Mouse (Mus musculus) kidney, postnatal 0 days (tissue): ENCODE data around the gene Il5. TPM values are rescaled to one million over a fixed set of nuclear protein-coding genes. Genes with fewer than 3 reads are reported as not detected.
A peak's percentile ranks its signal among the peaks of the same experiment; 100 is the strongest.

Source experiments
- ATAC-seq: fragments of 200-750 bp; cut with Nextera tagmentation; replicated peaks from 2 replicates; pipeline ENCODE4 v1.8.0; 2017; ENCODE audit warnings: low read depth, moderate number of reproducible peaks, moderate TSS enrichment, moderate library complexity; ENCODE audit not compliant: low FRiP score
- DNase-seq: peaks from one replicate; pipeline ENCODE4 v3.0.0-alpha.2; 2016; ENCODE audit warnings: low spot score
- H3K27ac ChIP-seq: fragments of 300-500 bp; sonication (generic); 2 replicates; pipeline ENCODE4 v1.5.1; 2014; ENCODE audit warnings: mild to moderate bottlenecking
- H3K27me3 ChIP-seq: fragments of 300-500 bp; sonication (generic); 2 replicates; pipeline ENCODE4 v1.6.1; 2014; ENCODE audit warnings: low read length, mixed read lengths; ENCODE audit not compliant: insufficient read depth
- H3K36me3 ChIP-seq: fragments of 300-500 bp; sonication (generic); 2 replicates; pipeline ENCODE4 v1.6.1; 2014; ENCODE audit warnings: low read length, mixed read lengths; ENCODE audit not compliant: insufficient read depth
- H3K4me1 ChIP-seq: fragments of 300-500 bp; sonication (generic); replicated peaks from 2 replicates; pipeline ENCODE4 v1.6.1; 2014; ENCODE audit warnings: antibody characterized with exemption, low read length, mixed read lengths; ENCODE audit not compliant: insufficient read depth
- H3K4me2 ChIP-seq: fragments of 300-500 bp; sonication (generic); 2 replicates; pipeline ENCODE4 v1.6.1; 2014; ENCODE audit warnings: mild to moderate bottlenecking, low read length, moderate library complexity, mixed read lengths
- H3K4me3 ChIP-seq: fragments of 300-500 bp; sonication (generic); replicated peaks from 2 replicates; pipeline ENCODE4 v1.5.1; 2014; ENCODE audit warnings: low read depth, low read length
- H3K9ac ChIP-seq: fragments of 300-500 bp; sonication (generic); 2 replicates; pipeline ENCODE4 v1.6.1; 2014; ENCODE audit warnings: low read depth, low read length
- H3K9me3 ChIP-seq: fragments of 300-500 bp; sonication (generic); replicated peaks from 2 replicates; pipeline ENCODE4 v1.6.1; 2016; ENCODE audit warnings: low read length, inconsistent platforms, mixed read lengths
- CTCF ChIP-seq: IDR thresholded peaks from 2 replicates; pipeline ENCODE4 v1.5.1; 2016; ENCODE audit warnings: antibody characterized with exemption, low read depth, mild to moderate bottlenecking, moderate library complexity
- WGBS: fragments of 180-500 bp; shearing (Covaris S2); extraction: QIAGEN DNeasy Blood & Tissue Kit; methylation state at CpG from one replicate; pipeline ENCODE4 v1.1.7; 2014; 5-methylcytosine and 5-hydroxymethylcytosine counted together
- polyA plus RNA-seq: library from polyadenylated mRNA; unstranded; fragments of >200 nt; fragmentation: Nextera tagmentation; extraction: Ambion mirVana; gene quantifications from 2 replicates; pipeline ENCODE4 v1.2.1, GENCODE M21; 2015

The Il5 gene
- polyA plus RNA-seq, 1 experiment from 2014 or later = not detected

DNA sequence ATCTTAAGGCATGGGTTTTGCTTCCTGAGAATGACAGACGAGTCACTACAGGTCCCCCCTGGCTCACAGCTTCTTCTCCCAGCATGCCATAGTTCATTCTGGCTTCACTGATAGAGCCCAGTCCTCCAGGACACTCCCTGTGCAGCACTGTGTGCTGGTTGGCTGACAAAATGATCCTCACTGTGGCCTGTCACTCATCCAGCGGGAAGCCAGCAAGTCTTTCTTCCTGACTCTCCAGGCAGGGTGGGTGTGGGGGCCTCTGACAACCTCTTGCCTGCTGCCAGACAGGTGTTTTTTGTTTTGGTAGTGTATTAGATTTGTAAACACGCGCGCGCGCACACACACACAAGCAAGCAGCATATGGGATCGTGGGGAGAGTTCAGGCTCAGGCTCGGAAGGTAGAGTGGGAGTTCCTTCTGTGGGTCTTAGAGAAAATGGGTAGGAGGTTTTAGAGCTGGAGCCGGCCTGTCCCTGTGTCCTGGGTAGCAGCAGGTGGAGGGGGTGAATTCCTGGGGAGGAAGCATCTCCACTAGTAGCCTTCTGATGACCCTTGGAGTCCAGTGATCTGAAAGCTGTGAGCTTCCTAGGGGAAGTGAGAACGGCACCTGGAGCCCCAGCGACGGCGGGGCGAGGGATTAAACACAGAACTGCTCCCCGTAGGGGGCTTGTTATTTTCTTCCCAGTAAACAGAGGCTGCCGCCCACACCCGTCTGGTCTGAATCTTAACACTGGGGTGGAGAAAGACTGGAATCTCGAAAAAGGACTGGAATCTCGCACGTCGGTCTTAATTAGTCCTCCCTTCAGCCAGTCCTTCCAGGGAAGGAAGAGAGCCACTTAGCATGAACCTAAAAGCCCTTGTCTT is 39.2 kb downstream of the Il5 start:
- Histone ChIP-seq H3K4me3 (no peak overlapping the region), H3K9me3 (no peaks in the 10 kb centered on the region), H3K4me1 (peaks cover 40% of the 10 kb centered on the region), H3K27me3 (no peaks in the 10 kb centered on the region), H3K4me2 (no peak overlapping the region), H3K27ac (peak overlapping the region; percentile 32), H3K9ac (no peak overlapping the region; the same call in 1 of the 2 replicates), H3K36me3 (no peaks in the 10 kb centered on the region)
- TF ChIP-seq CTCF = no peak
- ATAC-seq (no peak), DNase-seq (peak; percentile 19)
- WGBS = 24% methylated on average over 22 of the region's 22 CpGs

DNA sequence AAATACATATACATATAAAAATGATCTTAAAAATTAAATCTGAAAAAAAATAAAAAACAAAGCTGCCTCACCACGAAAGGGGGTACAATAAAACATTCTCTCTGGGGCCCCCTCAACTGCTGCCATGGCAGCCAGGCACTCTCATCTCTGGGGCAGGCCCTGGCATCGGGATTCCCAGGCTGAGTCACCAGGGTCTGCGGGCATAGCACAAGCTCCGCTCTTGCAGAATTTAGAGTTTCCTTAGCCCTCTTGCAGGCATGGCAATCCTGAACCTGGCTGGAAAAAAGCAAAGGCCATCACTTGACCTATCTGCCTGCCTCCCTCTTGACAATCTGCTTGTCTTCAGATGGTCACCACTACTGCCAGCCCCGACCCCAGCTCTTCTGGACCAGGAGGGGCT is 40.7 kb downstream of the Il5 start:
- Histone ChIP-seq H3K4me1 (peaks cover 40% of the 10 kb centered on the region), H3K4me2 (no peak overlapping the region), H3K27me3 (no peaks in the 10 kb centered on the region), H3K36me3 (no peaks in the 10 kb centered on the region), H3K27ac (peak overlapping the region; percentile 97; the same call in 1 of the 2 replicates), H3K9ac (no peak overlapping the region), H3K4me3 (no peak overlapping the region), H3K9me3 (no peaks in the 10 kb centered on the region)
- WGBS = 66% methylated on average over 5 of the region's 5 CpGs
- no peak for DNase-seq
- no peak for ATAC-seq
- no peak for TF ChIP-seq CTCF

DNA sequence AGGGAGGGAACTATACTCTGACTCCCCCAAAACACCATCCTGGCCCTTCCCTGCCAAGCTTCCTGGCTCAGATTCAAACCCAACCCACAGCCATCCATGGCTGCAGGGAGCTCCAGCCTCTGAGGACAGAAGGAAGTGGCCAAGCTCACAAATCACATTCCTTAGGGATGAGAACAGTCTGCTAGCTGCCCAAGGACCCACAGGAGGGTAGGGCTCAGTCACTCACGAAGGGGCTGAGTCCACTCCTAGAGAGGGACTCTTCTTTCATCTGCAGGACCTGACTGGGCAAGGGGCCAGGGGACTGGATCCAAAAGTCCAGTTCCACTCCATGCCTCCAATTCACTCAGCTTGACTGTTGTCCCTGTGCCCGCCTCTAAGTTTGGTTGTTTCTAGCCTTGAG is 41.2 kb downstream of the Il5 start:
- ATAC-seq (peak; percentile 50), DNase-seq (peak; percentile 70)
- no peaks in the 10 kb centered on the region for H3K9me3 ChIP-seq
- H3K27me3 ChIP-seq = no peaks in the 10 kb centered on the region
- H3K9ac ChIP-seq = no peak overlapping the region
- TF ChIP-seq CTCF = no peak
- 30% methylated on average over 2 of the region's 2 CpGs for WGBS
- H3K27ac ChIP-seq = peak overlapping the region; percentile 97
- H3K36me3 ChIP-seq = no peaks in the 10 kb centered on the region
- no peak overlapping the region for H3K4me2 ChIP-seq
- H3K4me1 ChIP-seq = peaks cover 40% of the 10 kb centered on the region
- H3K4me3 ChIP-seq = no peak overlapping the region

DNA sequence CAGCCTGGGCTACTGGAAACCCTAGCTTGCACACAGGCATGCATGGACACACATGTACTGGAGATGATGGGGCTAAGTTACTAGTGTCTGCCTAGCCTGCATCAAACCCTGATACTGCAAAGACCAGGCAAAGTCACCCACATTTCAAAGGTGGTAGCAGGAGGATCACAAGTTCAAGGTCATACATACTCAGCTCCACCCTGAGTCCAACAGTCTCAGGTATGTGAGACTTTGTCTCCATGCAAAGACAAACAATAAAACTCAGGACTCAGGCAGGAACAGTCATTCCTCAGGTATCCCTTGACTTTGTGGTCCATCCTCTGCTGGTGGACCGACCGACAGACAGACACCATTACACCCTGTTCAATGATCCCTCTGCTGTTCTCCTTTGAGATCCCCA is 41.8 kb downstream of the Il5 start:
- no peak for TF ChIP-seq CTCF
- 44% methylated on average over 2 of the region's 2 CpGs for WGBS
- H3K9ac ChIP-seq = peak overlapping the region; percentile 61; the same call in 1 of the 2 replicates
- no peaks in the 10 kb centered on the region for H3K36me3 ChIP-seq
- H3K4me3 ChIP-seq = no peak overlapping the region
- H3K27me3 ChIP-seq = no peaks in the 10 kb centered on the region
- DNase-seq (no peak), ATAC-seq (no peak)
- H3K4me1 ChIP-seq = peaks cover 40% of the 10 kb centered on the region
- peak overlapping the region; percentile 59 for H3K4me2 ChIP-seq
- H3K9me3 ChIP-seq = no peaks in the 10 kb centered on the region
- H3K27ac ChIP-seq = peak overlapping the region; percentile 97

DNA sequence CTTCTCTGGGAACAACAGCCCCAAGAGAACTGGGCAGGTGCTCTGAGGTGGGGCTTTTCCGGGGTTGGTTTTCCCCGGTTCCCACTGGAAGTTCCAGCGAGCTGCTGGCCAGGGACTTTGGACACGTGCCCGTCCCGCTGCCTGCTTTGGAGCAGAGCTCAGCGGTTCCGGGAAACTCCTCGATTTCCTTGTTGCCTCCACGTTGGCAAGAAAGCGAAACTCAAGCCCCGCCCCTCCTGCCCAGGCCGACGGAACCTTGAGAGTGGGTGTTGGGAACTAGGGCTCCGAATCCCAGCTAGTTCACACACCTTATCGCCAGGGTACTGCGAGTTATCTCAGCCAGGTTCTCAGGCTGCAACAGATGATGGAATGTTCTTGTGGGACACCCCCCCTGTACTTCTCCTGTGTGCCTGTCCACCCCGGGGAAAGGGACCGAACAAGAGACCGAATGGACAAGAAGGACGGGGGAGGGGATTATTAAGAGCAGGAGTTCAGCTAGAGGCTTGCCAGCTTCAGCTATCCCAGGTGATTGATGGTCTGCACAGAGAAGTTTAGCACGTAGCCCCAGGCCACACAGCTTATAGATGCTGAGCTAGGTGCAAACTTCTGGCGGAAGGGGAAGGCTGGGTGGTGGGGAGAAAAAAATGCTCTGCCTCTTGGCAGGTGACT is 42.4 kb downstream of the Il5 start:
- H3K4me3 ChIP-seq = peak overlapping the region; percentile 24
- no peaks in the 10 kb centered on the region for H3K27me3 ChIP-seq
- H3K4me2 ChIP-seq = peak overlapping the region; percentile 59
- peaks cover 40% of the 10 kb centered on the region for H3K4me1 ChIP-seq
- peak overlapping the region; percentile 97 for H3K27ac ChIP-seq
- WGBS = 3% methylated on average over 23 of the region's 23 CpGs
- ATAC-seq (peak; percentile 37), DNase-seq (peak; percentile 82)
- TF ChIP-seq CTCF = no peak
- H3K9me3 ChIP-seq = no peaks in the 10 kb centered on the region
- H3K9ac ChIP-seq = peak overlapping the region; percentile 61
- H3K36me3 ChIP-seq = no peaks in the 10 kb centered on the region

DNA sequence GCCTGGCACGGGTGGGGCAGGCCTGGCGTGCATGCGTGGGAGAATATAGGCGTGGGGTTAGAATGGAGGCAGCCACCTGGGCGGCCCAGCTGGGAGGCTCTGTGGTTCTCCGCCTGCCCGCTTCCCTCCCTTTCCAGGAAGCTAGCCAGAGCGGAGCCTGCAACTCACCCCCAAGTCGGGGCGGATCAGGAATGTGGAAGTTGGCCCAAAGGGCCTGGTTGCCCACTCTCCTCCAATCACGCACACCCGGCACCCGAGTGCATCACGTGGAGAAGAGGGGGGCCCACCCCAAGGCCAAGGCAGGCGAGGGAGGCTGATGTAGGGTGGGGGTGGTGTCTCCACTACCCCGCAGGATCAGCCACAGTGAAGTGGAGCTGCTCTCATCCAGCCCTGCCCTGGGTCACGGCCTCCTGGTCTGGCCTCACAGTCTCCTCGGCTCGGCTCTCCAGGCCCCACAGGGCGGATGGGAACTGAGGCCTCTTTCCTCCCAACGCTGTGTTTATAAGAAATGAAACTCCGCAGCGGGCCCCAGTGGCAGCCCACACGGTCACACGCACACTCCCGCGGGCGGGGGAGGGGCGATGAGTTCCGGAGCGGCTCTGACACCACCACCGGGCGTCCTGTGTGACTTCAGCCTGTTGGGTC is 43.0 kb downstream of the Il5 start:
- WGBS = under 1% methylated on average over 33 of the region's 33 CpGs
- peak; percentile 57 for TF ChIP-seq CTCF
- peaks cover 40% of the 10 kb centered on the region for H3K4me1 ChIP-seq

More for the DNA sequence above, 43.0 kb downstream of the Il5 start:
- peak; percentile 95 for DNase-seq
- H3K9me3 ChIP-seq = no peaks in the 10 kb centered on the region
- H3K27me3 ChIP-seq = no peaks in the 10 kb centered on the region
- peak overlapping the region; percentile 59 for H3K4me2 ChIP-seq
- ATAC-seq = peak; percentile 81
- H3K36me3 ChIP-seq = no peaks in the 10 kb centered on the region
- H3K9ac ChIP-seq = peak overlapping the region; percentile 61
- H3K27ac ChIP-seq = peak overlapping the region; percentile 97
- peak overlapping the region; percentile 24 for H3K4me3 ChIP-seq
